Mouse (Mus musculus) stomach, postnatal 0 days (tissue): ENCODE measurements at regions not wholly inside any gene's neighbourhood (a gene's known extent, or its start where the extent isn't known, plus 50 kb on each side); places are given as distances from the start of the nearest gene placed in this dataset.

Experiments
- CTCF ChIP-seq: IDR thresholded peaks from 2 replicates; pipeline ENCODE4 v1.5.1; 2016; ENCODE audit warnings: antibody characterized with exemption, low read depth, mild to moderate bottlenecking, moderate library complexity
- EP300 ChIP-seq: optimal IDR thresholded peaks from 2 replicates; pipeline ENCODE3; 2016; ENCODE audit warnings: antibody characterized with exemption

DNA sequence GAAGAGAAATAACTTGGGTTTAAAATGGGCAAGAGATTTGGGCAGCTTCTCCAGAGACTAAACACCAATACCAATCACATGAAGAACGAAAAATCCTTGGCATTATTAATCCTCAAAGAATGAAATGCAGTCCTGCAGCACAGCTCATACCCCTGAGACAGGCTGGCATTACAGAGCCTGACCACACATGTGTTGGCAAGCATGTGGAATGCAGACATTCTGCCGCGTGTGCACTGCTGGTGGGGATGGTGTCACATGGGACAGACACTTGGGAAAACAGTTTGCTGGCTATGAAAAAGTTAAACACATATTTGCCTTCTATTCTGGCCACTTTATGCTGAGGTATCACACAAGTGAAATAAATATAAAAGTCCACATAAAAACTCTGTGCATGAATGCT lies 60.4 kb upstream of the Smad3 start:
- TF ChIP-seq CTCF (no peak), EP300 (no peak)
